Mouse (Mus musculus): ENCODE results near the gene Cfap299.

The Cfap299 gene

DNA sequence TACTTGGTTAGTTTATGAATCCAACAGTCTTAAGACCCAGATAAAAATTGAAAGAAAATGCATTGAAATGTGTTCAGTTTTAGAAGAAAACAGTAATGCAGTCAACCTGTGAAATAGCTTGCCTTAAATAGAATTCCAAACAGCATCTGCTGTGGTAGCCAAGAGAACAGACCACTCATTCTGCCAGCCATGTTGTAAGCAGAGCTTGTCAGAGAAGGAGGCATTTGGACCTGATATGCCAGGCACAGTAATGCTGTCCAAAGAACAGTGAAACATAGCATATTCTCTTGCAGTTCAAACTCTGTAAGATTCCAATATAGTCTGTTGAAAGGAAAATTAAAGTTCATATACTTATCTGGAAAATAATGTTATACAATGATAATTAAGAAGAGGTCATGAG is 321.2 kb downstream of the Cfap299 start:
- no peak for DNase-seq (ENCODE audit: low read depth)

DNA sequence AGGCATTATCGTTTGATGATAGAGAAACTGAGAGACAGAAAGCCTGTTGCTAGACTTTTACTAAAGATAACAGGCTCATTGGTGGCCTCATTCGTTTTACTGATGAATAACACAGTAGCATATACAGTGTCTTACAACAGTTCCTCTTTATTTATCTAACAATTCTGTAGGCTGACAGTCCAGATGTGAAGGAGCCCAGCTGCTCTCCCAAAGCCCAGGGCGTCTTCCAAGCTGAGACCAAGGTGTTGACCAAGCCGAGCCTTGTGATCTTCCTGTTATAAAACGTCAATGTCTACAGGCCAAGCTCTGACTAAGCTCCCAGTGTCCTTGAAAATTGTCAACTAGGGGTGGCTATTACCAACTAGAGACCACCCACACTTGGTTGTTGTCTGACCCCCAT is 321.9 kb downstream of the Cfap299 start:
- DNase-seq (ENCODE audit: low read depth) = no peak

- DNase-seq (ENCODE audit: low read depth) = no peak
Observed at GRCm38 (mm10) chr5:98688254-98688653, 359.1 kb downstream of the Cfap299 start.

- DNase-seq (ENCODE audit: low read depth) = no peak
Observed at GRCm38 (mm10) chr5:98692070-98692469, 363.0 kb downstream of the Cfap299 start.

DNA sequence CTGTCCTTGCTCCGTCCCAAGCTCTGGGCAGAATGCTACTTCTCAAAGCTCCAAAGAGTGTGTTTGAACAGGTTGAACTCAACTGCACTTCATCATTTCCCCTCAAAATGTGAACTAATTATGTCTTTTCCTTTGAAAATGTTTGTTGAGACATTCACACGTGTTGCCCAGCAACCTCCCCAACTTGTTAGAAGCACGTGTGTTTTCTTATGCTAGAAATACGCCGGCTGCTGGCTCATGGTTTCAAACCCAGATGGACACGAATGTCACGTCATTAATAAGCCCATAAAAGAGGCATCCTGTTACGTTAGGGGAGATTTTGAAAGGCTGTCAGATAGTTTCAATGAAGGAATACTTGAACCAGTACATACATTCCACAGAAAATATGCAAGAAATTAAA is 367.2 kb downstream of the Cfap299 start:
- no peak for DNase-seq (ENCODE audit: low read depth)

DNA sequence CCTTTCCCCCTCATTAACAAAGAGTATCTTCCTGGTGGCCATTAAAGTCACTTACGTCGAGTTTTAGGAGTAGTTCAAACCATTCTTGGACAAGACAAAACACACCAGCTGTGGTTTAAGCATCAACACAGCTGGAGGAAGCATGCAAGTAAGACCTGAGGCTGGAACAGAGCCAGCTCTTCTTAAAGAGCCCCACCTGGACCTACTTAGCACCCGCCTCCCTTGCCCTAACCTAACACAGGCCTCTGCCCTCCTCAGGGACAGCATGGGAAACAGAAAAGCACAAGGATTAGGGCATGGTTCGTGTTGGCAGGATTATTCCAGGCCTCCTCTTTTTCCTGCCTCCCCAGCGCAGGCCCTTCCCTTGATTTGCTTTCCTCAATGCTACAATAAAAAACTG is 374.9 kb downstream of the Cfap299 start:
- DNase-seq (ENCODE audit: low read depth) = no peak

DNA sequence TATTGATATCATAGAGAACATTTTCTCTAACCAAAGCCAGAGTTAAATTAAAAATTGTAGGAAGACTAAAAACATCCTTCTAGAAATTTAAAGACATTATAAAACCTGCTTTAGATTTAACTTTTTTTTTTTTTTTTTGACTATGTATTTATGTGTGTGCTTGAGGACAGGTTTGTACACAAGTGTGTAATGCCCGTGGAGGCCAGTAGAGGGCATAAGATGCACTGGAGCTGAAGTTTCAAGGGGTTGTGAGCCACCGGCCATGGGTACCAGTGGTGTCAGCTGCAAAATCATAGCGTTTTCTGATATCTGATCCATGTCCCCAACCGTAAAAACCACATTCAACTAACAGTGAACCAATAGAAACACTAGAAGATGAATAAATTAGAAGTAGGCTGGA is 377.5 kb downstream of the Cfap299 start:
- DNase-seq (ENCODE audit: low read depth) = no peak

- DNase-seq (ENCODE audit: low read depth) = no peak
Observed at GRCm38 (mm10) chr5:98715392-98715791, 386.3 kb downstream of the Cfap299 start.

DNA sequence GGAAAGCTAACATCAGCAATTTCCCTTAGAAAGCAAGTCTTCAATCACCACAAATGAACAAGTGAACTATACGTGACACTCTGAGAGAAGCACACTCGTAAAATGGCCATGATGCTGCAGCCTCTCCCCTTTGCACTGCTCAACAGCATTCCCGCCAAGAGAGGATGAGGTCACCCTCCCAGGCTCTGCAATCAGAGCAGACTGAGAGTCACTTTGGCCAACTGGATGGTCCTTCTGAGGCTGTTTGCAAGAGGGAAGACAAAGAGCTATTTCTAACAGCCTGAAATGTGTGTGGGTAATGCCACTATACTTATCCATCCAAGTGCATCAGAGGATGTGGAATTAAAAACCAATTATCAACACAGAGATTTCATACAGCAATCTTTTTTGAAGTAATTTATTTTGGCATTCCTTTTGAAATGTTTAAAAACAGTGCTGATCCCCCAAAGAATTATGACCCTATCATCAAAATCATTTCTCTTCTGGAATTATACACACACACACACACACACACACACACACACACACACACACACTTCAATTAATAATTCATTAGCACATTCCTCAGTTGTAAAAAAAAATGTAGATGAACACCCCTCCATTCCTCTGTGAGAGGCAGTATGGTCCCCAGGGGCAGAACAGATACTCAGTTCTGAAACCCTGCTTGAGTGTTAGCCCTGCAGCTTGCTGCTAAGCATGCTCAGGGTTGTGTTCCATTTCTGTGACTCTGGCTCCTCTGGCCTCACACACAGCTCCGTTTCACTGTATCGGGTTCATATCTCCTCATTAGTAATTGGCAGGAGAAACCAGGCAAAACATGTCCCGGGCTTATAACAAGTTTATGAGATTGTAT is 403.3 kb downstream of the Cfap299 start:
- DNase-seq (ENCODE audit: low read depth) = no peak

DNA sequence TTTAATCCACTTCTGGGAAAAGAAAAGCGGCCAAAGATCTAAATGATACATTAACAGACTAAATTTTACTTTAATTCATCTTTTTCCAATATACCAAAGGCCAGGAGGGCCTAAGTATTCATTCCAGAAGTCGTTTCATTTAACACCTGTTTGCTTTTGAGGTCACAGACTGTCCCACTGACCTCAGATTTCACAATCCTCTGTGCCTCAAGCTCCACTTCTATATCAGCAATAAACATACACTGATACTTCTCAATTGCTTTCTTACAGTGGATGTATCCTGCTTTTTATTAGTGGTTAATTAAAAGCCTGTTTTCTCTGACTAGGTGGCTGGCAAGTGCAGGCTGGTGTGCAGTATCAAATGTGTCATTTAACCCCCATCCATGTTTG is 403.9 kb downstream of the Cfap299 start:
- DNase-seq (ENCODE audit: low read depth) = no peak

DNA sequence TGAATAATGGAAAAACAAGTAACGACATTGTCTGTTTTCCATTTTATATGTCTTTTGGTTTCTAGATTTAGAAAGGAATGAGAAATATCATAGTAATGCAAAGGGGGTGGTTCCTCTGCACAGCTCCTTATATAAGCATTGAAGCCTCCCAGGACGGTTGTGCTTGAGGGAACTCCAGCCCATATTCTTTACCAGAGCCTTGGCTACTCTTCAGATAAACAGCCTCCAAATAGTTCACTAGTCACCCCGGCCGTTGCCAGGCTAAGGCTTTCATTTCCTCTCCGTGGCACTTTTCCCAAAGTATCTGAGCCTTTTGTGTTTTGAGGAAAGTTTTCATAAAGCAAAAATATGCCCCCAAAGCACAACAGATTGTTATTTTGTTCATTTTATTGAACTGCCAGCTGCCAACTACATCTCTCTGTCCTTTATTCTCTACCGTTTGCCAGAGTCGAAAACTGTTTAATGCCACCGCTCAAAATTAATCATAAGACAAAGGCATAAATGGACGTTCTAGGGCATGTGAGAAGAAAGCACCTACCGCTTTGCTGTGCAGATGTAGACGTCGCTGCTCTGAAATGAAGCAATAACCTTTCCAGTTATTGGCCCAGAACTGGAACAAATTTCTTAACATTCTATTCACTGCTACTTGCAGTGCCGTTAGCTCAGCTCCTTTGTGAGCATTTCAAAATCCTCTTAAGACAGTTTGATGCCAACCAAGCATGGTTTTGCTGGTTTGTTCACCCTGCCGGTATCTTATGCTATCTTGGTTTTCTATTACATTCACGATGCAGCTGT is 433.0 kb downstream of the Cfap299 start:
- DNase-seq (ENCODE audit: low read depth) = no peak

DNA sequence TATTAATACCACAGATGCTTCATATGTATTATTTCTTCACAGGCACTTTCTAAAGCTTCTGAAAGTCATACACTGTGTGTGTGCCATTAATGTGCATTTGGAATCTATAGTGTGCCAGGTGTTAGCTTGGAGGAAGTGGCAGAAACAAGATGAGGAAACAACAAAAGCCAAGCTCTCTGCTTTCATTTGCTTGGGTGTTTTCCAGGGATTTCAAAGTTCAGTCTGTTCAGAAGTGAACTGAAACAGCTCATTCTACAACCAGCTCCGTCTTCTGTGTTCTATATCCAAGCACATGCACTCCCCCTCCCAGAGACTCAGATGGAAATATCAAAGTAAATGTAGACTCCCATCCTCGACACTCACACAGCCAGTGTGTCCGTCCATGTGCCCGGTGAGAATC is 449.5 kb downstream of the Cfap299 start:
- no peak for DNase-seq (ENCODE audit: low read depth)

- DNase-seq (ENCODE audit: low read depth) = no peak
Observed at GRCm38 (mm10) chr5:98782066-98782465, 453.0 kb downstream of the Cfap299 start.

GRCm38 (mm10) chr5:98787735-98788134 is 458.6 kb downstream of the Cfap299 start:
- no peak for DNase-seq (ENCODE audit: low read depth)

DNA sequence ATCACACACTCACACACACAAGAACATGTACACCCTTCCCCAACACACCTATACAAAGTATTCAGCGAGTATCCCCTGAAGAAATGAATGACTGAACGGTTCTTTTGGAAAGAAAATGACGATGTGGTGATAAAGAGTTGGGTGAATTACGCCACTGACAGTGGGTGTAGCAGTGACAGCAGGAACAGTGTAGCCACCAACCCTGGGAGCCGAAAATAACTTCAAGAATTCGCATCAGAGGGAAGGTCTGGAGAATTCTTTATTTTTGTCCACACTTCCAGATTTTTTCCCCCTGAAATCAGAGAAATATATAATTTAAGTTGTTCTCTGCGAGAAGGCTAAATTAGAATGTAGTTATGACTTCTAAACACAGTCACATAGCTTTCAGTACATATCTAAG is 459.5 kb downstream of the Cfap299 start:
- DNase-seq (ENCODE audit: low read depth) = no peak

DNA sequence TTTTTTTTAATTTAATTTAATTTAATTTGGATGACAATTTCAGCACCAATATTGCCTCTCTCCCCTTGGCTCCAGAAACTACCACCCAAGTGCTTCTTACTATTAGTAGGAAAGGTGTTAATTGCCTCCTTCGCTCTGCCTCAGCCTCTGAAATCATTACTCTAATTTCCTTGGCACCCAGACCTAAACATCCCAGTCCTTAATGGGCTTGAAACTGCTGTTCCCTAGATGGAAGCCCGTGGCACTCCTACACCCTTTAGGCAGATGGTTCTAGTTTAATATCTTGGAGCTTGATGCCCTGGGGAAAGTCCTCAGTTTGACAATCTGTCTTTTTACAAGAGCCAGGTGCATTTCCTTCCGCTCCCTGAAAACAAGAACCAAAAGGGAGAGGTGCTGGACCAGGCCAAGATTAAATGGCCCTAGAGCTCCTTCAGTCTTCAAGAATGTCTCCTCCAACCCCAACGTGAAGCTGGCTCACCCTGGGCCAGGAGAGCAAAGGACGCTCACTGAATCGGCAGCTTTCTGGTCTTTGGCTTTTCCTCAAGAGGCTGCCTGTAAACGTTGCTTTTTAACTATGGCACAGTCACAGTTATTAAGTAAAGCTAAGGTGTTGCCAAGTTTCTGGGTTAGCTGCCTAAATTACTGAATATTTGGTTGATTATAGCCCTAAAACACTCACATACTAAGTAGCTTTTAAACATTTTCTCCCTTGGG is 461.9 kb downstream of the Cfap299 start:
- DNase-seq (ENCODE audit: low read depth) = no peak

GRCm38 (mm10) chr5:98801495-98801894 is 472.4 kb downstream of the Cfap299 start:
- no peak for DNase-seq (ENCODE audit: low read depth)

GRCm38 (mm10) chr5:98804761-98805160 is 475.7 kb downstream of the Cfap299 start:
- no peak for DNase-seq (ENCODE audit: low read depth)

GRCm38 (mm10) chr5:98806492-98806891 is 477.4 kb downstream of the Cfap299 start:
- no peak for DNase-seq (ENCODE audit: low read depth)

- DNase-seq (ENCODE audit: low read depth) = no peak
Observed at GRCm38 (mm10) chr5:98807022-98807421, 477.9 kb downstream of the Cfap299 start.

DNA sequence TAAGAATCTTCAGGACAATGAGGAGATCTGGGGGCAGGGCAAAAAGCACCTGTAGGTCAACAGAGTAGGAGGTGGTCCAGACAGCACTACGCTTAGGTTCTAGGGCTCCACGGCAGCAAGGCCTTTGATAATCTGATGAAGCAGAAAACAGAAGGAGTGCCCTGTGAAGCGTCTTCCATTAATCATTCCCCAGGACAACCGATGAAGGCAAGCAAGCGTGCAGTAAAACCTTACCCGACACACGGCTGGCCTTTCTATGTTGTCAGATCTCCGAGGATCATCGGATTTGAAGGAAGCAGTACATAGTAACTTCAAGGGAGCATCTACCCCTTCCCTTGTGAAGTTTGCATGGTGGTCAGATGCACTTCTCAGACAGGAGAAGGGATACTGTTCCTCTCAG is 478.8 kb downstream of the Cfap299 start:
- DNase-seq (ENCODE audit: low read depth) = no peak

GRCm38 (mm10) chr5:98812380-98812779 is 483.3 kb downstream of the Cfap299 start:
- DNase-seq (ENCODE audit: low read depth) = no peak

DNA sequence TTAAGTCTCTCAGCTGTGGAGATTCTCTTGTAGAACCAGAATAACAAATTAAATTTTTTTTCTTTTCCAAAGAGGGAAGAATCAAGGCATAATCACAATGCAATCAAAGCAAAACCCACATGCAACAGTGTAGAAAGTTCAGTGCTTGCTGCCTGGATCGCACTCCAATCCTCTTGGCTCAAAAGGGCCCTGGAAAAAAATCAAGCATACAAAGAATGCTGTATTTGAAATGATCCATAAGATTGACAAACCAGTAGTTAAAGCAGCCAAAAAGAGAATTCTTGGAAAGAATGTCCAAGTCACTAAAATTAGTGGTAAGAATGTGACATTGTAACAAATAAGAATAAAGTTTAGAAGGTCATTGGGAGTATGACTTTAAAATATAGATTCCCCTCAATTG is 486.2 kb downstream of the Cfap299 start:
- DNase-seq (ENCODE audit: low read depth) = no peak

All from induced T-regulatory cell, adult 2 months (primary cell).